Mouse (Mus musculus): Measurements from ENCODE around the gene Zmynd8. TPM values are rescaled to one million over a fixed set of nuclear protein-coding genes. Genes with fewer than 3 reads are reported as not detected.

Gene Zmynd8
- total RNA-seq, 2 experiments from 2014 or later = 48.7 to 55.5 TPM

DNA sequence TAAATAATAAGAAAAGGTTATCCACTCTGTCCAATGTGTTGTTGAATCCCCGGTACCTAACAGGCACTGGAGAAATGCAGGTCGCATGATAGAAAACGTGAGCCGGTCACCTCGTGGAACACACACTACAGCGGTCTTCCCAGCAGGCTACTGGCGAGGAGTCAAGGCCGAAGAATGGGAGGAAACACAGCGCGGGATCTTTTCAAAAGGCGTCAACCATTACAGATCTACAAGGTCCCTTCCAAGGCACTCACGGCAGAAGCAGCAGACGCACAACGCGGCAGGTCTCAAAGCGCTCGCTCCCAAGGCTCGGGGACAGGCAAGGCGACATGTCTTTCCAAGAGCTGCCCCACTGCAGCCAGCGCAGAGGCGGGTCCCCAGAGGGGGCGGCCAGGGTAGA is 53.3 kb downstream of the Zmynd8 start:
- intact Hi-C loops (cut with DNase I) = no loop called here
- no peak for DNase-seq

GRCm38 (mm10) chr2:165843350-165843749 is 55.5 kb downstream of the Zmynd8 start:
- intact Hi-C loops (cut with DNase I) = no loop called here

GRCm38 (mm10) chr2:165842241-165842640 is 56.6 kb downstream of the Zmynd8 start:
- intact Hi-C loops (cut with DNase I) = no loop called here
- DNase-seq = no peak

More at GRCm38 (mm10) chr2:165843350-165843749, 55.5 kb downstream of the Zmynd8 start:
- no peak for DNase-seq

GRCm38 (mm10) chr2:165841805-165842204 is 57.0 kb downstream of the Zmynd8 start:
- intact Hi-C loops (cut with DNase I) = no loop called here
- DNase-seq = no peak

GRCm38 (mm10) chr2:165840852-165841251 is 58.0 kb downstream of the Zmynd8 start:
- DNase-seq = no peak
- intact Hi-C loops (cut with DNase I) = no loop called here

GRCm38 (mm10) chr2:165839317-165839652 is 59.5 kb downstream of the Zmynd8 start:
- intact Hi-C loops (cut with DNase I) = no loop called here
- no peak for DNase-seq

DNA sequence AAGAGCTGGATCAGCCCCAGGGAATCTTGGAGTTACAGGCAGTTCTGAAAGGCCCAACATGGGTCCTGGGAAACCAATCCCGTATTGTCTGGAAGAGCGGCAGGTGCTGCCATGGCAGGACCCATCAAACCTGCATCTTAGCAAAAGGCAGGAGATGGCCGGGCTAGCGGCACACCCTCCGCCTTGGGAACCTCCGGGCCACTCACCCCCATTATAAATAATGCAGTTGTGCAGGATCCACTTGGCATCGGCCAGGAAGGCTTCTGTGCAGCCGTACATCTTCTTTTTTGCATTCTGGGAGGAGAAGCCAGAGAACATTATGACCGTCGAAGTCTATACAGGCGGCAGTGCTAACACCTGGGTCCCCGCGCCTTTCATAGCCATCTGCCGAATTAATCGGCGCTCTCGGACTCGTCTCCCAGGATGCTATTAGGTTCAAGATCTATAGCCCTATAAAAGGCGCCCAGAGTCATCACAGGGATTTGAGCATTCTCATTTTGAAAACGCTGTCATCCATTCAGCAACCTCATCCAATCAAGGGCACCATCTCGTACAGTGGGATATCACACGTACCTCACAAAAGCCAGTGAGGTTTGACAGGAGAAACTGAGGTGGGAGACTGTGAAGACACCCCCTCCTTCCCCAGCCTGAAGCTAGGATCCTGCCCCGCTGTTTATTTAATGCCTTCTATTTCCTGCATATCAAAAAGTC is 60.1 kb downstream of the Zmynd8 start:
- intact Hi-C loops (cut with DNase I) = no loop called here
- no peak for DNase-seq

GRCm38 (mm10) chr2:165834601-165835000 is 64.2 kb downstream of the Zmynd8 start:
- no peak for DNase-seq
- intact Hi-C loops (cut with DNase I) = no loop called here

- DNase-seq = no peak
- intact Hi-C loops (cut with DNase I) = no loop called here
These were observed 65.3 kb downstream of the Zmynd8 start for GRCm38 (mm10) chr2:165833468-165833867.

DNA sequence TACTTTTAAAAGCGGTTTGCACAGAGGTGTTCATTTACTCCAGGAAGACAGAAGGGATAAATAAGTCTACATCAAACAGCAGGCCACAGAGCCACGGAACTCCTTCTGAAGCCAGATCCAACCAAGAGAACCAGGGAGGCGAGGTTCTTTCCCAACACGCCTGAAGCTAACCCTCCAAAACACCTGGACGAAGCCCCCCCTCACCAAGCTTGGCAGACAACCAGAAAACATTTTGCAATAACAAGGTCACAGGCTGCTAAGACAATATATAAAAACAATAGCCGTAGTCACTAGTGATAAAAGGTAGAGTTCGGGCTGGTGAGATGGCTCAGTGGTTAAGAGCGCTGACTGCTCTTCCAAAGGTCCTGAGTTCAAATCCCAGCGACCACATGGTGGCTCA is 66.1 kb downstream of the Zmynd8 start:
- intact Hi-C loops (cut with DNase I) = no loop called here
- DNase-seq = peak in 1 of 2 experiments; percentile 35

GRCm38 (mm10) chr2:165832295-165832694 is 66.5 kb downstream of the Zmynd8 start:
- intact Hi-C loops (cut with DNase I) = no loop called here
- peak; percentile 47 to 57 for DNase-seq

- intact Hi-C loops (cut with DNase I) = loop anchor here (2.0 kb wide), 1 partner anchor 15 kb away; no protein-coding TSS in a partner anchor
- no peak for DNase-seq
These were observed 67.1 kb downstream of the Zmynd8 start for GRCm38 (mm10) chr2:165831637-165832289.

GRCm38 (mm10) chr2:165828770-165829169 is 70.0 kb downstream of the Zmynd8 start:
- DNase-seq = no peak
- intact Hi-C loops (cut with DNase I) = no loop called here

DNA sequence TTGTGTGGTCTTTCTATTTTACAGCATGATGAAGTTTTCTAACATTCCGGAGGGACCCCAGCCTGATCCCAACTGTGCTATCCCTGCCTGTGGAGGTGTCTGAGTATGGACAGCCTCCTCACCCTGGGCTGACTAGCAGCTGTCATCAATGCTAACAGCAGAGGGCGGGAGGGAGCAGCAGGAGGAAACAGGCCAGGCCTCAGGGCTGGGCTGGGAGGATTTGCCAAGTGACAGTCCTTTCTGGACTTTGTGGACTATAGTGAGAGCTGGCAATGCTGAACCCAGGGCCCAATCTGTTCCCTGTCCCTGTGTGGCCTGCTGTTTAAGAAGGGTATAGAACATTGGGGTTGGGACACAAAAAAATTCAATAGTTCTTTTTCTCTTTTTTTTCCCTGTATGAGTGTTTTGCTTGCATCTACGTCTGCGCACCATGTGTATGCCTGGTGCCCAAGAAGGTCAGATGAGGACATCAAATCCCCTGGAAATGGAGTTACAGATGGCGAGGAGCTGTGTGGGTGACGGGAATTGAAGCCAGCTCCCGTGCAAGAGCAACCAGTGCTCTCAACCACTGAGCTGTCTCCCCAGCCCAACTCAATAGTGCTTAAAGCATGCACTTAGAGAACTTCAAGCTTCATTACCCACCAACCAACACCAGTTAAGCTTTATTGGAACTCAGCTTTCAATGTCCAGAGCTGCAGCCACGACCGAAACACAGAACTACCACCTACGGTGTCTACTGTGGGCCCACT is 72.7 kb downstream of the Zmynd8 start:
- intact Hi-C loops (cut with DNase I) = loop anchor here (1.0 to 2.0 kb wide), 2 partner anchors 75 to 88 kb away; no protein-coding TSS in a partner anchor
- DNase-seq = peak; percentile 92 to 94

DNA sequence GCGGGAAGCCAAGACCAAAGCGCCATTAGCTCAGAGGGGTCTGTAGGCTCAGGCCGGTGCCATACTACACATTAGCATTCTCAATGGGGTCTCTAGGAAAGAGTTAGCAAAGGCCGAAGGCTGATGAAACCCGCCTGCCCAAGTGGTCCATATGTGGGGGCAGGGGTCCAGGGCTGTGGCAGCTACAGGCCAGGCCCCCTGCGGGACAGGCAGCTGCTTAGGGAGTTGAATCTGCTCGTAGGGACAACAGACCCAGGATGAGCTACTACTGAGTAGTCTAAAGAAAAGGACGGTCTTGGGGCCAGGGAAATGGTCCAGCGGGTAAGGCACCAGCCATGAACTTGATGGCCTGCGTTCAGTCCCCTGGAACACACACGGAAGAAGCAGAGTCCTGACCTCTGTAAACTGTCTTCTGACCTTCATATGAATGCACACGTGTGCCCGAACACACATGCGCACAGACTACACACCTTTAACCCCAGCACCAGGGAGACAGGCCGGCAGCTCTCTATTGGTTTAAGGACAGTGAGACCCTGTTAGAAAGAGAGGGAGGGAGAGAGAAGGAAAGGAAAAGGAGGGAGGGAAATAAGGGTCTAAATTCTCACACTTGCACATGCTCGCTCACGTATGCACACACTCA is 73.4 kb downstream of the Zmynd8 start:
- intact Hi-C loops (cut with DNase I) = no loop called here
- DNase-seq = no peak

DNA sequence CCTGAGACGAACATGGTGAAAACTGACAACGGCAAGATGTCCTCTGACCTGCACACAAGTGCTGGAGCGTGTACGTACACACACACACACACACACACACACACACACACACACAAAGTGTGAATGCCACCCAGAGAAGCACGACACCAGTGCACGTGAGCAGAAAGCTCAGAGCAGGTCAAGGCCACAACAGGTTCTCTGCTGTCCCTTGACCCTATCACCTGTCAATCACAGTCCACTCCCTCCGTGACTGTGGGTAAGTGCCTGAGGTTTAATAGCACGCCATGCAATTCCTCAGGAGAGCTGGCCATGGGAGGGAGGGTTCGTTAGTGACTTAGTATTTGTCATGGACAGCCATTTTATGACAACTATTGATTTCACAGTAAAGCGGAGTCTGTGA is 74.0 kb downstream of the Zmynd8 start:
- no peak for DNase-seq
- intact Hi-C loops (cut with DNase I) = no loop called here

GRCm38 (mm10) chr2:165822478-165822877 is 76.3 kb downstream of the Zmynd8 start:
- DNase-seq = no peak
- intact Hi-C loops (cut with DNase I) = no loop called here

DNA sequence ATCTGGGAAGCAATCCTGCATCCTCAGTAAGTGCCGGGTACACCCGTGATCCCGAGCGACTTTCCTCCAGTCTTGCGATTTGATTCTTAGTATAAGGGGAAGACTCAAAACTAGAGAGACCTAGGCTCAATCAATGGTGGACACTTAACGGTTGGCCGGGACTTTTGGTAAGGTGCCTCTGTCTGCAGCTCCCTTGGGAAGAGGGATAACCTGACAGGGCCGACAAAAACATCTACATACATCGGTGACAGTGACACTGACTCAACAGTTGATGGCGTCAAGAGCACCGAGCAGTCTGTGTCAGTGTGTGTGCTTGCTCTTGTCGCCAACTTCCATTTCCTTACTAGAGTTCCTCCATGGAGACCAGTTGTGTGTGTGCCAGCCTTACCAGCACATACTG is 77.1 kb downstream of the Zmynd8 start:
- no peak for DNase-seq
- intact Hi-C loops (cut with DNase I) = loop anchor here (2.0 kb wide), 1 partner anchor 223 kb away; no protein-coding TSS in a partner anchor

- intact Hi-C loops (cut with DNase I) = loop anchor here (2.0 kb wide), 1 partner anchor 224 kb away; no protein-coding TSS in a partner anchor
- no peak for DNase-seq
These were observed 78.2 kb downstream of the Zmynd8 start for GRCm38 (mm10) chr2:165820504-165821095.

- intact Hi-C loops (cut with DNase I) = loop anchor here (2.0 kb wide), 1 partner anchor 225 kb away; no protein-coding TSS in a partner anchor
- no peak for DNase-seq
These were observed 78.7 kb downstream of the Zmynd8 start for GRCm38 (mm10) chr2:165820073-165820472.

All from heart, postnatal 10 days (tissue).